Mouse (Mus musculus) gonadal fat pad, adult 2 months (tissue): ENCODE data around the gene Retnlb. TPM values are rescaled to one million over a fixed set of nuclear protein-coding genes. Genes with fewer than 3 reads are reported as not detected.
"Not testable (repeated sequence)": the region's sequence is repeated elsewhere in the genome, so short reads cannot be mapped to it uniquely, and the experiment has no call there.

Experiments
- DNase-seq: peaks from one replicate; pipeline ENCODE4 v3.0.0-alpha.2; 2012; ENCODE audit warnings: low read depth
- polyA plus RNA-seq: library from polyadenylated mRNA; depleted of rRNA; stranded (reverse); fragments of >200 nt; gene quantifications from 2 replicates; pipeline ENCODE4 v1.2.3, GENCODE M21; 2012; rRNA removed

Retnlb gene
- polyA plus RNA-seq = not detected in 2 replicates

- no peak for DNase-seq
Observed at GRCm38 (mm10) chr16:48816695-48817094, at the start of gene Retnlb. Retnlb (plus strand) TSS chr16:48816856.

GRCm38 (mm10) chr16:48769183-48769582, 47.5 kb upstream of the Retnlb start:
- DNase-seq = no peak

- DNase-seq = no peak
Observed at GRCm38 (mm10) chr16:48771971-48772445, 44.6 kb upstream of the Retnlb start, which contains the start of gene Trat1. Trat1 (minus strand) TSS chr16:48772021.

DNA sequence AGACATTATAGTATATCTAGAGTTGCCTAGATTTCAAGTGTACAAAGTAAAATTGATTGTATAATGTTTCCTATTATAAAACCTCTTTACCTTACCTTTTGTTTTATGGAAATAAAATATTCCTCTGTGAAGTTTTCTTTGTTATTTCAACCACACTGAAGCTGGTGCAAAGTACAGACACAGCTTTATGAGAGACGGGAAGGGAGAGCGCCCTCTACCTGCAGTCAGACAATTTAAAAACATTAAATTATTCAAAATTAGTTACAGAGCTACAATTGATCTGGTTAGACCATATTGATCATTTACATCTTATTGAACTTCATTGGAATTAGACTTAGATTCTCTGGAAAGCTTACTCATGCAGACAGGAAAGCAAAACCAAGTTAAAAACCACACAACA, 39.4 kb upstream of the Retnlb start:
- no peak for DNase-seq

DNA sequence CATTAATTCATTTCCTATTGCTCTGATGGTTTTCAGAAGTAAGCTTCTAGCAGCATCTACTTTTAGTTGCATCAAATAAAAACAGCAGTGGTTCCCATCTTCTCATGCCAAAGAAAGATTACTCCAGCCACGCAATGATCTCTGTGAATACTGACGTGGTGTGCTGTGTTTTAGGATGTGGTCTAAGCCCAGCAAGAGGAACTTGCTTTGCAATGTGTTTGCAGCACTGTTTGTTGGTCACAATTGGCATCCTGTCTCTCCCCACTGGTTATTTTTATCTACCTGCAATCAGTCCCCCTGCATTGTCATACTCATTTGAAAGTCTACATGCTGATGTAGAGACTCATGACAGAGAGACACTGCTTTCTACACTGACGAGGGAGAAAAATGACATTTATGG, 30.4 kb upstream of the Retnlb start:
- DNase-seq = no peak

DNA sequence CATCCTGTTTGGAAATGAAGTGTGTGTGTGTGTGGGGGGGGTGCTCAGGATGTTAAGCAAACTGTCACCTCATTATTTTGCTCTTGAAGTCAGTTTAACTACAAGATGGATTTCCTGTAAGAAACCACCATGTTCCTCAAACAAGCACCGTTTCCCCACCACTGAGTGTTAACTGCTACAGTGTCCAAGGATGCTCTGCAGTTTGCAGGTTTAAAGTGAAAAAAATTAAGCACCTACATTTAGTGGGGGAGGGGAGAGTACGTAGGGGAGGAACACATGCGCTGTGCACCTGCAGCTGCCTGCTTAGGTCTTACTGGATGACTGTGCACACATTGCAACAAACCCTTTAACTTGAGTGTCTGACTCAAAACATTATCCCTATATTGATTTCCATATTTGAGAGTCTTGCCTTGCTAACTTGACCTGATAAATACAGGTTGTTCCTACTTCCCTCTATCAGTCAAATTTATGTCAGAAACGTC, 27.9 kb upstream of the Retnlb start:
- DNase-seq = no peak

DNA sequence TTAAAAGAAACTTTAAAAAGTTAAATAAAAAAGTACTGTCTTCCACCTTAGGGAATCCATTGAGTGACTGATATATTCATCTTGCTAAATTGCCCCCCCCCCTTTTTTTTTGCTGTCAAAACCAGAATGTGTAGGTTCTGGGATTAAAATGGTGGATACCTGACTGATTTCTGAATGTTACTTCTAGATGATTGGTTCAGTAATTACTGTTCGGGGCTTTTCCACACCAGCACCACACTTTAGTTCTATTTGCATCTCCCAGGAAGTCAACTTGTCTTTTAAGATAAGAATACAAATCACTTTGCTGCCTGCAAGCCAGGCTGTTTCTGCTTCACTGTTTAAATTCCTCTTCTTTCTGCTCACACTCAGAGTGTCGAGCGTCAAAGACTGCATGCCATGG, 18.4 kb upstream of the Retnlb start:
- no peak for DNase-seq

DNA sequence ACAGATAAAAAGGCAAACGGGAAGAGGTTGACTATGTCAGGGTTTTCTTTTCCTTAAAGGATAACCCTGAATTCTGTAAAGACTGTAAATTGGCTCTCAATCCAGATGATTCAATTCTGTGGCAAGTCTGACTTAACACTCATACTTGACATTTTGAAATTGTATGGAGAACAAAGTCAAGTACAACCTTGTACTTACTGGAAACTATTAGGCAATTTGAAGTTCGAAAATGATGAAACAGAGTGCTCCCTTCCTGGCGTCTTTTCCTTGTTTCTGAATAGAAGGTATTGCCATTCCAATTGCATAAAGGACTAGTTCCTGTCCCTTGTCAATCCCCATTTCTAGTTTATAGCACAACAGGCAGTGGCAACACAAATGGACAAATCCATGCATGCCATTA, 17.2 kb upstream of the Retnlb start:
- no peak for DNase-seq

DNA sequence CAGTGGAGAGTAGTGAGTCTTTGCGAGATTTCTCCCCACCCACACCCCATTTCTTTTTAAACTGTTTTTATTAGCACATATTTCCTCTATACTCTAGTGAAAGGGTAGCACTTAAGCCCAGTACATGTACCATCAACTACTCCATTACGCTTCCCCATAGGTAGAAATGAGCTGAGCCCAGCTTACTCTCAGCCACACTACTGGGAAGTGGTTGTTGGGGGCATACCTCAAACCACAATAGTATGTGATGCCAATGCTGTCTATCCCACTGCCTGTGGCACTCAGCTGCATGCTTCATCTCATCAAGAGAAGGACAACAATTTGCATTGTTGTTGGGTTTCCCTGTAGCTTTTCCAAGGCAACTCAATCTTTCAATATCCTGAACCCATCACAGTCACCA, 15.8 kb upstream of the Retnlb start:
- no peak for DNase-seq

GRCm38 (mm10) chr16:48805412-48805811, 11.2 kb upstream of the Retnlb start:
- no peak for DNase-seq

DNA sequence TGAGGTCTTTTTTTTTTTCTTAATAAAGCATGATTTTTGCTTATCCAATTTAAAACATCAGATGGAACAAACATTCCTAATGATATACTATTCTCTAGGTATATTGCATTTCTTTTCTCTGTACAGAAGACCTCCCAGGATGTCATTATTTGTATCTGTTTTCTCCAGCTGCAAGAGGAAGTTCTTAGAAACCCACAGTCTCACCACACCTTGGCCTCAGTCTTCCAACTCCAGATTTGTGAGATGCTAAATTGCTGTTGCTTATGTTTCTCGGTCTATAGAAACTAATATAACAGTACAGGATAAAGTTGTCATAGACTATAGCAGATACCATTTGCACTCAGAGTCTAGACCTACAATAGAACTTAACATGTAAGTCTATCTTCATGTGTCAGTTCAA, 10.1 kb upstream of the Retnlb start:
- DNase-seq = no peak

- DNase-seq = no peak
Observed at GRCm38 (mm10) chr16:48809374-48809773, 7.3 kb upstream of the Retnlb start.

GRCm38 (mm10) chr16:48811881-48812436, 4.7 kb upstream of the Retnlb start:
- DNase-seq = no peak

DNA sequence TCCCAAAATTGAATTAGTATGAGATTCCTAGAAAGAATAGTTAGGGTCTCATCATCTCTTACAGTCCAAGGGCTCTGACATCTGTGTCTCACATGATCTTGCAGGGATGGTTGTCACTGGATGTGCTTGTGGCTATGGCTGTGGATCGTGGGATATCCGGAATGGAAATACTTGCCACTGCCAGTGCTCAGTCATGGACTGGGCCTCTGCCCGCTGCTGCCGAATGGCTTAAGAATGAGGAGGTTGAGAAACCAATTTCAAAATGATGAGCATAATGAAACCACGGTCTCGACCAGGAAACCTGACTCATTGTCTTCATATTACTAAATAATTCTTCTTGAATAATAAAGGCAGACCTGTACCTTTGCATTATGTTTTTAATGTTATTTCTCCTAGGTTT, 1.9 kb downstream of the Retnlb start:
- DNase-seq = no peak

DNA sequence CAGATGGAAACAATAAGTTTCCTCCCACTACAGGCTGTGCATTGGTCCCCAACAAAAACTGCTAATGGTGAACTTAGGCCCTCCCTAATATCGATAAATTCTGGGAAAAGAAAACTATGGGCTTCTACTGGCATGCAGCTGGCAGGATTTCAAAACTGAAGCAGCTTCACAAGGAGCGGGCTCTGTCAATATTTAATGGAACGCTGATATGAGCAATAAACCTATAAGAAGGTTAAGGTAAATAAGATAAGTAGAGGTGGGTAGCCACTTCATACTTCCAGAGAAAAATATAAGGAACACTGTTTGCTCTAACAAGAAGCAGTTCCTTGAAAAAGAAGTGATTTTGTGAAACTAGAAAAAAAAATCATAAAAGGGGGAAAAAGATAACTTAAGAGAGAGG, 9.8 kb downstream of the Retnlb start:
- DNase-seq = no peak

DNA sequence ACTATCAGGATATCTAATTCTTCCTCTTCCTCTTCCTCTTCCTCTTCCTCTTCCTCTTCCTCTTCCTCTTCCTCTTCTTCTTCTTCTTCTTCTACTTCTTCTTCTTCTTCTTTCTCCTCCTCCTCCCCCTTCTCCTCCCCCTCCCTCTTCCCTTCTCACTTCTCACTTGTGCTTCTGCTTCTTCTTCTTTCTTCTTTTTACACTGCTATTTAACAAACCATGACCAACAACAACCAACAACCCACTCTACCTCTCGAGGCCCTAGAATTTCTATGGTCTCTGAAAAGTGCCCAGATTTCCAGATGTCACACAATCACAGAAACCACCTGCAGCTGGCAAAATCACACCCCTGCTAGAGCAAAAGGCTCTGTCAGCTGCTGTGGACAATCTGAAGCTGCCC, 11.0 kb downstream of the Retnlb start:
- no peak for DNase-seq

GRCm38 (mm10) chr16:48829060-48829459, 12.4 kb downstream of the Retnlb start:
- DNase-seq = no peak

GRCm38 (mm10) chr16:48832055-48832454, 15.4 kb downstream of the Retnlb start:
- DNase-seq = no peak

GRCm38 (mm10) chr16:48833626-48834025, 17.0 kb downstream of the Retnlb start:
- not testable (repeated sequence) for DNase-seq

- no peak for DNase-seq
Observed at GRCm38 (mm10) chr16:48842266-48842665, 25.6 kb downstream of the Retnlb start, which contains the start of gene Retnla. Retnla (plus strand) TSS chr16:48842551.

GRCm38 (mm10) chr16:48843671-48844386, 27.2 kb downstream of the Retnlb start:
- DNase-seq = no peak

- not testable (repeated sequence) for DNase-seq
Observed at GRCm38 (mm10) chr16:48865004-48865403, 48.3 kb downstream of the Retnlb start.

DNA sequence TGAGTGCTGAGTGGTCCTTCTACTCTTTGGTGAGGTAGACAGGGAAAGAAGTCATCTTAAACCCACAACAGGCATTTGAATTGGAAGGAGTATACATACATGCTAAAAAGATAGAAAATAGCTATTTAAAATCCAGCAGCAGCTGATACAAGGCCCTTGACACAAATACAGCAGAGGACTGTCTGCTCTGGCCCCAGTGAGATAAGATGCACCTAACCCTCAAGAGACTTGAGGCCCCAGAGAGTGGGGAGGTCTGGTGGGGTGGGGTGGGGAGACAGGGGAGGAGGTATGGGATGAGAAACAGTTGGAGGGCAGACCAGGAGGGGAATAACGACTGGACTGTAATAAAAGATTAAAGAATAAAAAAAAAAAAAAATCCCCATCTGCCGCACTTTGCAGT, 51.0 kb downstream of the Retnlb start:
- no peak for DNase-seq
